Mouse (Mus musculus) hindbrain, embryonic 16.5 days (tissue): ENCODE measurements around the gene Pla2g4d. TPM values are rescaled to one million over a fixed set of nuclear protein-coding genes. Genes with fewer than 3 reads are reported as not detected.

Experiments
- ATAC-seq: fragments of 200-750 bp; cut with Nextera tagmentation; 2 replicates; pipeline ENCODE4 v1.8.0; 2017; ENCODE audit warnings: moderate TSS enrichment, moderate library complexity
- H3K27ac ChIP-seq: fragments of 300-500 bp; sonication (generic); 2 replicates; pipeline ENCODE4 v1.5.1; 2014; ENCODE audit warnings: low read depth, mild to moderate bottlenecking, control low read depth, low read length, moderate library complexity
- H3K27me3 ChIP-seq: fragments of 300-500 bp; sonication (generic); replicated peaks from 2 replicates; pipeline ENCODE4 v1.6.1; 2014; ENCODE audit warnings: low read length; ENCODE audit not compliant: control insufficient read depth, insufficient read depth
- H3K36me3 ChIP-seq: fragments of 300-500 bp; sonication (generic); 2 replicates; pipeline ENCODE4 v1.6.1; 2014; ENCODE audit warnings: mild to moderate bottlenecking, low read length, moderate library complexity, mixed read lengths; ENCODE audit not compliant: control insufficient read depth, insufficient read depth
- H3K4me1 ChIP-seq: fragments of 300-500 bp; sonication (generic); 2 replicates; pipeline ENCODE4 v1.6.1; 2014; ENCODE audit warnings: low read depth, low read length; ENCODE audit not compliant: control insufficient read depth, insufficient read depth
- H3K4me2 ChIP-seq: fragments of 300-500 bp; sonication (generic); 2 replicates; pipeline ENCODE4 v1.6.1; 2014; ENCODE audit warnings: mild to moderate bottlenecking, low read length, control low read depth, moderate library complexity
- H3K4me3 ChIP-seq: fragments of 300-500 bp; sonication (generic); 2 replicates; pipeline ENCODE4 v1.5.1; 2014; ENCODE audit warnings: mild to moderate bottlenecking, low read length, control low read depth, moderate library complexity
- H3K9ac ChIP-seq: fragments of 300-500 bp; sonication (generic); 2 replicates; pipeline ENCODE4 v1.6.1; 2014; ENCODE audit warnings: low read depth, mild to moderate bottlenecking, control low read depth, low read length, moderate library complexity
- H3K9me3 ChIP-seq: fragments of 300-500 bp; sonication (generic); 2 replicates; pipeline ENCODE4 v1.6.1; 2014; ENCODE audit warnings: mild to moderate bottlenecking, low read length, moderate library complexity; ENCODE audit not compliant: control insufficient read depth
- WGBS: fragments of 180-500 bp; shearing (Covaris S2); extraction: QIAGEN DNeasy Blood & Tissue Kit; methylation state at CpG from one replicate; pipeline ENCODE4 v1.1.7; 2014; 5-methylcytosine and 5-hydroxymethylcytosine counted together
- polyA plus RNA-seq: library from polyadenylated mRNA; unstranded; fragments of >200 nt; fragmentation: Nextera tagmentation; extraction: Ambion mirVana; gene quantifications from 2 replicates; pipeline ENCODE4 v1.2.1, GENCODE M21; 2015

Pla2g4d gene
- polyA plus RNA-seq, result 0.09 TPM in 1 of 2 replicates, not detected in the other

DNA sequence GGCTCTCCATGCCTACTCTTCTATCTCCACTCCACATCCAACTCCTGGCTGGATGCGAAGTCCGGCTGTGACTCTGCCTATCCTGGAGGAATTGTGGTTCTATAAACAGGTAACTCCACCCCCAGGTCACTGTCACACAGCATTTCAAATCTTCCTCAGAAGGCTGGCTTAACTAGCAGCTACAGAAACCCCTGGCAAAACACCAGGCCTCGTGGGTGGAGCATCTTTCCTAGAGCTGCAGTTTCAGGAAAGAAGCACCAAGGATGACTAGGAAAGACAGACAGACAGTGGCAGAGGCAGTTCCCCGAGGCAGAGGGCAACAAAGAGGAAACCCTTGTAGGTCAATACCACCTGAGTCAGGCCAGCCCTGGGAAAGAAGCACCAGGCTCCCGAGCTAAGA lies at the start of gene Pla2g4d:
Gene Pla2g4d, minus strand, starts transcription at position 203 of the 400 bp plus-strand sequence.
- Histone ChIP-seq H3K4me3 (no peak within 1 kb of the TSS), H3K9ac (no peak within 1 kb of the TSS), H3K36me3 (no peaks in the 10 kb centered on the region), H3K27me3 (no peaks in the 10 kb centered on the region), H3K9me3 (no peaks in the 10 kb centered on the region), H3K27ac (no peak within 1 kb of the TSS), H3K4me2 (no peak within 1 kb of the TSS), H3K4me1 (no peaks in the 10 kb centered on the region)
- ATAC-seq, result no peak
- 78% methylated on average over 5 of the region's 5 CpGs for WGBS

DNA sequence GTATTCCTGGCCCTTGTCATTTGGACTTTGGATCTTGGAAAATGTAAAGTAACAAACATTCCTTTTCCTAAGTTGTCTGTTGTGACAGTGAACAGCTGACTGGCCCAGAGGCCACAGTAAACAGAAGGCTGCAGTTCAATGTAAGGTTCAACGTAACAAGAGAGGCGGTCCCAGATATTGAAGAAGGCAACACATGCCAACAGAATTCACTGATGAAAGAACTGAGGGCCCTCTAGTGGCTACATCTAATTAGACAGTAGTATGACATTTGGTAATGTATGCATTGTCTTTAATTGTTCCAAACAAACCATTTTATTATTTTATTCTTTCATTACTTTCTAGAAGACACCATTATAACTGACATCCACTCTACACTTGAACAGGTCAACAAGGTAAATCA lies 48.9 kb upstream of the Pla2g4d start:
- no peak for ATAC-seq
- Histone ChIP-seq H3K9ac (no peak overlapping the region), H3K4me1 (no peaks in the 10 kb centered on the region), H3K4me2 (no peak overlapping the region), H3K4me3 (no peak overlapping the region), H3K27ac (no peak overlapping the region), H3K9me3 (no peaks in the 10 kb centered on the region), H3K36me3 (peaks cover 27% of the 10 kb centered on the region), H3K27me3 (no peaks in the 10 kb centered on the region)
- 75% methylated on average over 2 of the region's 2 CpGs for WGBS

DNA sequence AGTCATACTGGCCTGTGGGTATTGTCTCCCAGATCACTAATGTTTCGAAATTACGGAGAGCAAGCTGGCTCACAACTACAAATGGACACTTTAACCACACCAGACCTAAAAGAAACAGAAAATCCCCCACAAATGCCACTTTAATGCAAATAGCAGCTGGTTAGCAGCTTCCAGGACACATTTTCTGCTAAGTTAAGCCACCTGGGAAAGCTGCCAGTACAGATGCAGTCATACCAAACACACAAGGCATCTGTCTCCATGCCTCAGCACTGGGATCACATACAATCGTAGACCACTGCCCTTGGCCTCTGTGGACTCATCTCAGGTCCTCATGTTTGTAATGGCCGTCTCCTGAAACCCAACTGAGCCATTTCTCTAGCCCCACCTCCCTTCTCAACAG lies 42.6 kb upstream of the Pla2g4d start:
- Histone ChIP-seq H3K27me3 (no peaks in the 10 kb centered on the region), H3K4me2 (no peak overlapping the region), H3K4me1 (no peaks in the 10 kb centered on the region), H3K9ac (no peak overlapping the region), H3K27ac (no peak overlapping the region), H3K36me3 (peaks cover 29% of the 10 kb centered on the region), H3K4me3 (no peak overlapping the region), H3K9me3 (no peaks in the 10 kb centered on the region)
- ATAC-seq, result no peak
- WGBS, result 86% methylated on average over 4 of the region's 4 CpGs

DNA sequence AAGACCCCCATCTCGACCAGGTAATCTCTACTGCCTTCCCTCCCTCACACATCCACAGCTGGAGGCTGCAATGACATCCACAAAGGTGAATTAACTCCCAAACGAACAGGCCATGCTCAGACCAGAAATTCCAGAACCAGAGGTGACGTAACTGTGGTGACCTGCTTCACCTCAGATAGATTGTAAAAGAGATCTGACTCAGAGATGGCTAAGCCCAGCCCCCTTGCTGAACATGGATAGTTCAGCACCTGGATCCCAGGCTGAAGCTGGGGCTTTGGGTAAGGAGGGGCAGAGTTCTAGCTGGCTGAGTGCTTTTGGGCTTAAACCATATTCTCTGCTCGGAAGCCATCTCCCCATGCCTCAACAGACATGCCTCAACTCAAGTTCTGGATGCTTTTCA lies 26.1 kb upstream of the Pla2g4d start:
- H3K27ac ChIP-seq, result no peak overlapping the region
- no peaks in the 10 kb centered on the region for H3K9me3 ChIP-seq
- no peak overlapping the region for H3K4me3 ChIP-seq
- H3K4me2 ChIP-seq, result no peak overlapping the region
- H3K27me3 ChIP-seq, result no peaks in the 10 kb centered on the region
- ATAC-seq, result no peak
- H3K4me1 ChIP-seq, result no peaks in the 10 kb centered on the region
- H3K36me3 ChIP-seq, result peaks cover 24% of the 10 kb centered on the region
- no peak overlapping the region for H3K9ac ChIP-seq
- 75% methylated on average over 4 of the region's 4 CpGs for WGBS

- Histone ChIP-seq H3K4me1 (no peaks in the 10 kb centered on the region), H3K4me2 (no peak overlapping the region), H3K9me3 (no peaks in the 10 kb centered on the region), H3K36me3 (peaks cover 24% of the 10 kb centered on the region), H3K27ac (no peak overlapping the region), H3K4me3 (no peak overlapping the region), H3K9ac (no peak overlapping the region), H3K27me3 (no peaks in the 10 kb centered on the region)
- 90% methylated on average over 4 of the region's 4 CpGs for WGBS
- ATAC-seq, result no peak
Measured at GRCm38 (mm10) chr2:120314487-120314886, 25.5 kb upstream of the Pla2g4d start.

DNA sequence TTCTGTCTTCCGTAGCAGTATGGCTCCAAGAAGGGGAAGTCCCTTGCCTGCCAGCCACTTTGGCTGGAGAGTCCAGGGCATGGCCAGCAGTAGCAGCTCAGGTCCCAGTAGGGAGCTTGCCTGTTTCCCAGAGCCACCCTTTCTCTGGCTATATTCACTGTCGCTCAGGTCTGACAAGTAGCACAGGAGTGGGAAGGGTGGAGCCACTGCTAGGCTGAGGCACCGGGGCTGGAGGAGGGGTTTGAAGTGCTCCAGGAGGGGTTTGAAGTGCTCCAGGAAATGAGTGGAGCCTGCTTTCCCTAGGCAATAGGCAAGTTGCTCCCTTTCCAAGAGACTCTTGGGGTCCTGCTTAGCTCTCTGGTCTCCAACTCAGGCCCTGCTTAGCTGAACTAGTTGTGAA lies 25.0 kb upstream of the Pla2g4d start, which contains the start of gene Pla2g4f:
Gene Pla2g4f, minus strand, starts transcription at position 190 of the 400 bp plus-strand sequence.
- Histone ChIP-seq H3K27ac (no peak within 1 kb of the TSS), H3K36me3 (peaks cover 20% of the 10 kb centered on the region), H3K27me3 (no peaks in the 10 kb centered on the region), H3K9ac (no peak within 1 kb of the TSS), H3K4me3 (no peak within 1 kb of the TSS), H3K9me3 (no peaks in the 10 kb centered on the region), H3K4me2 (no peak within 1 kb of the TSS), H3K4me1 (no peaks in the 10 kb centered on the region)
- no peak for ATAC-seq
- WGBS, result 71% methylated on average over 3 of the region's 3 CpGs

GRCm38 (mm10) chr2:120312276-120312825 lies 23.4 kb upstream of the Pla2g4d start:
- H3K9me3 ChIP-seq, result no peaks in the 10 kb centered on the region
- no peak overlapping the region for H3K4me3 ChIP-seq
- no peaks in the 10 kb centered on the region for H3K27me3 ChIP-seq
- H3K36me3 ChIP-seq, result peaks cover 8% of the 10 kb centered on the region
- no peak for ATAC-seq
- no peaks in the 10 kb centered on the region for H3K4me1 ChIP-seq
- no peak overlapping the region for H3K9ac ChIP-seq
- WGBS, result 88% methylated on average over 7 of the region's 7 CpGs
- H3K4me2 ChIP-seq, result no peak overlapping the region
- no peak overlapping the region for H3K27ac ChIP-seq

DNA sequence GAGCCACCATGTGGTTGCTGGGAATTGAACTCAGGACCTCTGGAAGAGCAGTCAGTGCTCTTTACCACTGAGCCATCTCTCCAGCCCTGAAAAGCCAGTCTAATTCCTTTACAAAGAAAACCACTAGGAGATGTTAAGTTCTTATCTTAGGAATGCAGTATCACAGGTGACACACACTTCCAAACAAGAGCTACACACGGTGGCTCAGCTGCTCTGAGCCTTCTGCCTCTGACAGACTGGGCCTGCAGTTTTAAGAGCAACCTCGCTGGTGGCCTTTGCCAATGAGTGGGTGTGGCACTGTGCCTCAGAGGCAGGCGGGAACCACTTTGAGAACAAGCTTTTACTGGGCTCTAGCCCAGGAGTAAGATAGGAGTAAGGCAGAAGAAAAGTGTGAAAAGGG lies 15.1 kb upstream of the Pla2g4d start:
- no peak overlapping the region for H3K4me3 ChIP-seq
- no peak for ATAC-seq
- no peak overlapping the region for H3K9ac ChIP-seq
- H3K4me1 ChIP-seq, result no peaks in the 10 kb centered on the region
- no peaks in the 10 kb centered on the region for H3K9me3 ChIP-seq
- no peaks in the 10 kb centered on the region for H3K27me3 ChIP-seq
- whole genome bisulfite sequencing, result 33% methylated on average over 3 of the region's 3 CpGs
- no peaks in the 10 kb centered on the region for H3K36me3 ChIP-seq
- no peak overlapping the region for H3K27ac ChIP-seq
- no peak overlapping the region for H3K4me2 ChIP-seq

GRCm38 (mm10) chr2:120301076-120301475 lies 12.1 kb upstream of the Pla2g4d start:
- H3K4me2 ChIP-seq, result no peak overlapping the region
- WGBS, result 92% methylated on average over 6 of the region's 6 CpGs
- H3K36me3 ChIP-seq, result no peaks in the 10 kb centered on the region
- no peak overlapping the region for H3K27ac ChIP-seq
- no peak for ATAC-seq
- no peaks in the 10 kb centered on the region for H3K9me3 ChIP-seq
- H3K27me3 ChIP-seq, result no peaks in the 10 kb centered on the region
- H3K4me3 ChIP-seq, result no peak overlapping the region
- H3K9ac ChIP-seq, result no peak overlapping the region
- H3K4me1 ChIP-seq, result no peaks in the 10 kb centered on the region

DNA sequence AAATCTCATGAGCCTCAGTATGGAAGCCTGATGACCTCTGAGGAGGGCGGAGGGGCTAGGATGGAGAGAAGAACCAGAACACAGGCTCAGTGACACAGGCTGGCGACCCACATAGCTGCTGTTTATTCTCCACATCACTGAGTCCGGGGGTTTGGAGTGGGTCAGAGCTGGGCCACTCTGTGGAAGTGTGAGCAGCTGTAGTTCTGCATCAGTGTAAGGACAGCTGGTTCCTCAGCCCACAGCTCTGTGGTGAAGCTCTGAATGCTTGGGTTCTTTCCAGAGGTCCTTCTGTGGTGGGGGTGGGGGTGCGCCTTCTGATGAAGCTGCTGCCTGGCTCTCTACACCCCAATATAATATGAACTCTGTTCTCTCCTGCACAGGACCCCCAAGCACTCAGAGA lies 10.9 kb upstream of the Pla2g4d start:
- no peak overlapping the region for H3K4me3 ChIP-seq
- H3K4me2 ChIP-seq, result no peak overlapping the region
- H3K27ac ChIP-seq, result no peak overlapping the region
- H3K27me3 ChIP-seq, result no peaks in the 10 kb centered on the region
- no peaks in the 10 kb centered on the region for H3K36me3 ChIP-seq
- no peaks in the 10 kb centered on the region for H3K4me1 ChIP-seq
- no peak for ATAC-seq
- no peak overlapping the region for H3K9ac ChIP-seq
- WGBS, result 83% methylated on average over 4 of the region's 4 CpGs
- H3K9me3 ChIP-seq, result no peaks in the 10 kb centered on the region
